Mouse (Mus musculus): ENCODE measurements around the gene Myl4. TPM values are rescaled to one million over a fixed set of nuclear protein-coding genes. Genes with fewer than 3 reads are reported as not detected.
"Not testable (repeated sequence)": the region's sequence is repeated elsewhere in the genome, so short reads cannot be mapped to it uniquely, and the experiment has no call there.

Myl4 gene
- polyA plus RNA-seq, 1 experiment from 2014 or later, result 6.2 TPM

DNA sequence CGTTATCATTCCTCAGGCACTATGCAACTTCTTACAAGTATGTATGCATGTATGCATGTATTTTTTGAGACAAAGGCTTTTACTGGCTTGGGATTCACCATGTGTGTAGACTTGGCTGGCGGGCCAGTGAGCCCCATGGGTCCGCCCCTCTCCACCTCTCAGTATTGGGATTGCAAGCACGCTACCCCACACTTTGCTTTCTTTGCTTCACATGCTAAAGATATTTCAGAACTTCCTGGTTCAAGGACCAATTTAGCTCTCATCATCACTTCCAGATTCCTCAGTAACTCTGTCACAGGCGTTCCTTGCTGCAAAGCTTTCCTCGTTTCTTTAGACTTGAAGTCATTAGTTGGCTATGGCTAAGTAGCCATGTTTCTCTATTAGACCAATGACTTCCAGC is 15.6 kb downstream of the Myl4 start:
- Histone ChIP-seq H3K27ac (ENCODE audit: low read depth) (no peak overlapping the region), H3K27me3 (replicated peaks; ENCODE audit: control insufficient read depth, insufficient read depth, low read length) (no peaks in the 10 kb centered on the region), H3K36me3 (ENCODE audit: control insufficient read depth, insufficient read depth, low read length) (no peaks in the 10 kb centered on the region), H3K4me2 (ENCODE audit: low read length) (no peak overlapping the region), H3K4me3 (ENCODE audit: low read depth, low read length) (no peak overlapping the region), H3K4me1 (replicated peaks; ENCODE audit: control insufficient read depth, insufficient read depth, low read length) (no peaks in the 10 kb centered on the region), H3K9ac (ENCODE audit: low read length) (no peak overlapping the region), H3K9me3 (ENCODE audit: control insufficient read depth, low read length) (no peaks in the 10 kb centered on the region)
- no peak for ATAC-seq (replicated peaks; ENCODE audit: low FRiP score, low TSS enrichment, low read depth)
- 87% methylated on average over 6 of the region's 6 CpGs for WGBS
- no peak for DNase-seq (ENCODE audit: low spot score)

DNA sequence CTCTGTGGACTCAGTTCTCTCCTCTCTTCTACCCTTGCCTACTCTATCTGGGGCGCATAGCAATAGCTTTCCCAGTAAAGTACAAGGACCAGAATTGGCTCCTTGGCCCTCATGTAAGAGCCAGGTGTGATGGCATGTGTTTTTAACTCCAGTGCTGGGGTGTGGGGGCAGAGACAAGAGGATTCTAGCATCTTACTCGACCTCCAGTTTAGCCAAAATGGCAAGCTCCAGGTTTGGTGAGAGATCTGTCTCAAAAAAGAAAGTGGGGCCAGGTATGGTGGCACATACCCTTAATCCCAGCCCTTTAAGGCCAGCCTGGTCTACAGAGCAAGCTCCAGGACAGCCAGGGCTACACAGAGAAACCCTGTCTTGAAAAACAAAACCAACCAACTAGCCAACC is 16.3 kb downstream of the Myl4 start:
- WGBS, result 86% methylated on average over 2 of the region's 2 CpGs
- H3K4me3 ChIP-seq (ENCODE audit: low read depth, low read length), result no peak overlapping the region
- no peak for DNase-seq (ENCODE audit: low spot score)
- H3K4me1 ChIP-seq (replicated peaks; ENCODE audit: control insufficient read depth, insufficient read depth, low read length), result no peaks in the 10 kb centered on the region
- no peak overlapping the region for H3K4me2 ChIP-seq (ENCODE audit: low read length)
- no peak overlapping the region for H3K9ac ChIP-seq (ENCODE audit: low read length)
- no peak overlapping the region for H3K27ac ChIP-seq (ENCODE audit: low read depth)
- no peak for ATAC-seq (replicated peaks; ENCODE audit: low FRiP score, low TSS enrichment, low read depth)
- H3K27me3 ChIP-seq (replicated peaks; ENCODE audit: control insufficient read depth, insufficient read depth, low read length), result no peaks in the 10 kb centered on the region
- H3K9me3 ChIP-seq (ENCODE audit: control insufficient read depth, low read length), result no peaks in the 10 kb centered on the region
- H3K36me3 ChIP-seq (ENCODE audit: control insufficient read depth, insufficient read depth, low read length), result no peaks in the 10 kb centered on the region

DNA sequence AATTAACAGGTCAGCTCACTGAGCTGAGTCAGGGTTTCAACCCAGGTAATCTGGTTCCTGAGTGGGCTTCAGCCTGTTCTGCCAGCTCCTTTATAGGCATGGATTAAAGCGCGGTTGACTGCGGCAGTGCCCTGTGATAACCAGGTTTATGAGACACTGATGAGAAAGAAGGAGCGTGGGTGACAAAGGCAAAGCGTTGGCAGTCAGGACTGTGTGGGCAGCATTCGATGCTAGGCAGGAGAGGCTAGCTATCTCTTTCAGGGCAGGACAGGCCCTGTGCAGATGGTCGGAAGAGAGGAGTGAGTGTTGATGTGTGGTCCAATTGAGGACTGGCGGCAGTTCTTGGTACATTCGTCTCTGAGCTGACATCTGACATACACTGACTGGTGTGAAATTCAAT is 17.3 kb downstream of the Myl4 start:
- no peak overlapping the region for H3K4me2 ChIP-seq (ENCODE audit: low read length)
- no peaks in the 10 kb centered on the region for H3K9me3 ChIP-seq (ENCODE audit: control insufficient read depth, low read length)
- H3K36me3 ChIP-seq (ENCODE audit: control insufficient read depth, insufficient read depth, low read length), result no peaks in the 10 kb centered on the region
- no peaks in the 10 kb centered on the region for H3K27me3 ChIP-seq (replicated peaks; ENCODE audit: control insufficient read depth, insufficient read depth, low read length)
- H3K9ac ChIP-seq (ENCODE audit: low read length), result no peak overlapping the region
- 82% methylated on average over 9 of the region's 9 CpGs for WGBS
- no peaks in the 10 kb centered on the region for H3K4me1 ChIP-seq (replicated peaks; ENCODE audit: control insufficient read depth, insufficient read depth, low read length)
- no peak for ATAC-seq (replicated peaks; ENCODE audit: low FRiP score, low TSS enrichment, low read depth)
- H3K4me3 ChIP-seq (ENCODE audit: low read depth, low read length), result no peak overlapping the region
- no peak overlapping the region for H3K27ac ChIP-seq (ENCODE audit: low read depth)
- DNase-seq (ENCODE audit: low spot score), result no peak

DNA sequence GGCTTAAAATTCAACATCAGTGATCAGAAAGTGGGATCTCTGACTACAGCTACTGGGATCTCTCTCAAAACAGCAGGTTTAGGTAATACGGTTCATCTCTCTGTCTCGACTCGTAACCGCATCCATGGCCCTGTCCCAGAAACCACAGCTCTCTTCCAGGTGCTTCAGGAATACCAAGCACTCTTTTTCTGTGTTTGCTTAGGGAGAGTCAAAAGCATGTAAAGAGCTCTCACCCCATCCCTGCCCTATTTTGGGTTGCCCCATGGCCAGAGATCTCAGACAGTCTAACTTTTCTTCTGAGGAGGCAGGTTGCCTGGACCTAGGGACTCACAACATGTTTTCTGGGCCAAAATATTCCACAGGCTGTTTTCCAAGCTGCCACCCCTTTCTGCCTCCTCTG is 17.9 kb downstream of the Myl4 start:
- no peaks in the 10 kb centered on the region for H3K9me3 ChIP-seq (ENCODE audit: control insufficient read depth, low read length)
- H3K27me3 ChIP-seq (replicated peaks; ENCODE audit: control insufficient read depth, insufficient read depth, low read length), result no peaks in the 10 kb centered on the region
- no peaks in the 10 kb centered on the region for H3K36me3 ChIP-seq (ENCODE audit: control insufficient read depth, insufficient read depth, low read length)
- no peak overlapping the region for H3K4me3 ChIP-seq (ENCODE audit: low read depth, low read length)
- WGBS, result 97% methylated on average over 4 of the region's 4 CpGs
- DNase-seq (ENCODE audit: low spot score), result no peak
- no peaks in the 10 kb centered on the region for H3K4me1 ChIP-seq (replicated peaks; ENCODE audit: control insufficient read depth, insufficient read depth, low read length)
- no peak overlapping the region for H3K9ac ChIP-seq (ENCODE audit: low read length)
- H3K27ac ChIP-seq (ENCODE audit: low read depth), result no peak overlapping the region
- no peak for ATAC-seq (replicated peaks; ENCODE audit: low FRiP score, low TSS enrichment, low read depth)
- no peak overlapping the region for H3K4me2 ChIP-seq (ENCODE audit: low read length)

DNA sequence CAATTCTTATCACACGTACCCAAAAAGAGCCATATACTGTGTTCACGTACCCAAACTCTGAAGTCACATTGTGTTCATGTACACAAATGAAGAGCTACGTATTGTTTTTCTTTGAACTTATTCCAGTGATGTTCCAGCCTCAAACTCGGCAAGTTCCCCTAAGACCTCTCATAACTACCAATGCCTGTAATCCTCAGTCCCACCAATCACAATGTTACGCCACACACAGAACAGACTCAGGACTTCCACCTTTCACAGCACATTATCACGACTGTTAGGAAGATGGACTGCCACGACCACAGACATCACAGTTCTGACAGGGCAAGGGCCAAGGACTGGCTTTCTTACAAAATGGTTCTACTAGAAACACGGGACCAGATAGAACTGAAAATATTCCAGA is 20.1 kb downstream of the Myl4 start:
- not testable (repeated sequence) for H3K9me3 ChIP-seq (ENCODE audit: control insufficient read depth, low read length); H3K4me2 ChIP-seq (ENCODE audit: low read length); H3K4me3 ChIP-seq (ENCODE audit: low read depth, low read length); H3K36me3 ChIP-seq (ENCODE audit: control insufficient read depth, insufficient read depth, low read length); H3K27ac ChIP-seq (ENCODE audit: low read depth); DNase-seq (ENCODE audit: low spot score); H3K4me1 ChIP-seq (replicated peaks; ENCODE audit: control insufficient read depth, insufficient read depth, low read length); H3K9ac ChIP-seq (ENCODE audit: low read length); ATAC-seq (replicated peaks; ENCODE audit: low FRiP score, low TSS enrichment, low read depth); H3K27me3 ChIP-seq (replicated peaks; ENCODE audit: control insufficient read depth, insufficient read depth, low read length)
- 77% methylated on average over 8 of the region's 8 CpGs for WGBS

DNA sequence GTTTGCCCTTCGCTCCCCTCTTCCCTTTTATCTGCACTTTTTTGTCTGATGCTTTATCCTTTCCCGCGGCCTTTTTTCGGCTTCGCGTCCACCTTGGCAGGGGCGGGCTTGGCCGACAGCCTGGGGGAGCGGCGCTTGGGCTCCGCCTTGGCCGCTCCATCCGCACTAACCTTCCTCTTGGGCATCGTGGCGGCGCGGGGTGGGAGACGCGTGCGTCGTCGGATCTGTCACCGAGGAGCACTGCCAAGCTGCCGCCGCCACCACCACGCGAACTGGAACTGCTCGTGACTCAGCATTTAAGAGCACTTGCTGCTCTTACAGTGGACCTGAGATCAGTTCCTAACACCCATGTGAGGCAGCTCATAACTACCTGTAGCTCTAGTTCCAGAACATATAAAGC is 20.9 kb downstream of the Myl4 start:
- Histone ChIP-seq H3K4me2 (ENCODE audit: low read length) (peak overlapping the region; percentile 65), H3K9ac (ENCODE audit: low read length) (0 out of 2 replicates have a peak overlapping the region, but pooled peaks have one; percentile 13), H3K4me3 (ENCODE audit: low read depth, low read length) (peak overlapping the region; percentile 33)
- WGBS, result 4% methylated on average over 28 of the region's 28 CpGs
- H3K27me3 ChIP-seq (replicated peaks; ENCODE audit: control insufficient read depth, insufficient read depth, low read length); H3K36me3 ChIP-seq (ENCODE audit: control insufficient read depth, insufficient read depth, low read length); H3K9me3 ChIP-seq (ENCODE audit: control insufficient read depth, low read length); H3K4me1 ChIP-seq (replicated peaks; ENCODE audit: control insufficient read depth, insufficient read depth, low read length); H3K27ac ChIP-seq (ENCODE audit: low read depth); ATAC-seq (replicated peaks; ENCODE audit: low FRiP score, low TSS enrichment, low read depth): not testable (repeated sequence)
- peak; percentile 64 for DNase-seq (ENCODE audit: low spot score)

DNA sequence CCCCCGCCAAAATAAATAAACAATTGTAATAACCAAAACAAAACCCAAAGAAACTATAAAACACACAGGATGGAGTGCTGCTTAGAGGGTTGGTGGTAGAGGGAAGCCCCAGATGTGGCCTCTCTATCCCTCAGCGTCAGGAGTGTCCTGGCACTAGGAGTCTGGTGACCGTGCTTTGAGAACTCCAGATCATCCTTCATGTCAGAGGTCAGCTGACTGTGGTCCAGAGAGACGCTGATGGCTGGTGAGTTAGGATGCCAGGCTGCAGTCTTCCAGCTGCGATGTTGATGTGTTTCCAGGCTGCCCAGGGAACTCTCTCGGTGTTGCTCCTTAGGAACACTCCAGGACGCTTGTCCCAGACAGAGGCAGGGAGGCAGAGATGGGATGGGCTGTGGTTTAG is 21.6 kb downstream of the Myl4 start:
- Histone ChIP-seq H3K9ac (ENCODE audit: low read length) (no peak overlapping the region), H3K9me3 (ENCODE audit: control insufficient read depth, low read length) (no peaks in the 10 kb centered on the region), H3K27me3 (replicated peaks; ENCODE audit: control insufficient read depth, insufficient read depth, low read length) (no peaks in the 10 kb centered on the region), H3K4me1 (replicated peaks; ENCODE audit: control insufficient read depth, insufficient read depth, low read length) (no peaks in the 10 kb centered on the region), H3K4me2 (ENCODE audit: low read length) (no peak overlapping the region), H3K27ac (ENCODE audit: low read depth) (no peak overlapping the region), H3K4me3 (ENCODE audit: low read depth, low read length) (no peak overlapping the region), H3K36me3 (ENCODE audit: control insufficient read depth, insufficient read depth, low read length) (no peaks in the 10 kb centered on the region)
- DNase-seq (ENCODE audit: low spot score) (no peak), ATAC-seq (replicated peaks; ENCODE audit: low FRiP score, low TSS enrichment, low read depth) (no peak)
- 40% methylated on average over 7 of the region's 7 CpGs for WGBS

DNA sequence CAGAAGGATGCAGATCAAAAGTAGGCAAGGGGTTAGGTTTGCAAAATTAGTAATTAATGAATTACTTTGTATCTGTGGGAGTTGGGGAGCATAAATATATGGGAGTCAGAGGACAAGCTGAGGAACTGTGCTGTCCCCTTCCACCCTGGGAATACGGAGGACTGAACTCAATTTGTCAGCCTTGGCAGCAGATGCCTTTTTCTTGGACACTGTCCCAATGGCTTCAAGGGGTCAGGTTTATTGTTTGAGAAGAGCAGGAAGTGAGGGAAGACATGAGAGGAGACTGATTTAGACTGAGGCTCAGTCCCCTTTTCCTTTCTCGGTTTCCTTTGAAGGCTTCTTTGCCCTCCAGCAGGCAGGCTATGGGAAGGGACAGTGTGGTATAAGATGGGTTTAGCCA is 22.1 kb downstream of the Myl4 start:
- Histone ChIP-seq H3K4me3 (ENCODE audit: low read depth, low read length) (no peak overlapping the region), H3K4me2 (ENCODE audit: low read length) (no peak overlapping the region), H3K4me1 (replicated peaks; ENCODE audit: control insufficient read depth, insufficient read depth, low read length) (no peaks in the 10 kb centered on the region), H3K9ac (ENCODE audit: low read length) (no peak overlapping the region), H3K36me3 (ENCODE audit: control insufficient read depth, insufficient read depth, low read length) (no peaks in the 10 kb centered on the region), H3K9me3 (ENCODE audit: control insufficient read depth, low read length) (no peaks in the 10 kb centered on the region), H3K27ac (ENCODE audit: low read depth) (no peak overlapping the region), H3K27me3 (replicated peaks; ENCODE audit: control insufficient read depth, insufficient read depth, low read length) (no peaks in the 10 kb centered on the region)
- DNase-seq (ENCODE audit: low spot score) (no peak), ATAC-seq (replicated peaks; ENCODE audit: low FRiP score, low TSS enrichment, low read depth) (no peak)
- 38% methylated on average over 2 of the region's 2 CpGs for WGBS

DNA sequence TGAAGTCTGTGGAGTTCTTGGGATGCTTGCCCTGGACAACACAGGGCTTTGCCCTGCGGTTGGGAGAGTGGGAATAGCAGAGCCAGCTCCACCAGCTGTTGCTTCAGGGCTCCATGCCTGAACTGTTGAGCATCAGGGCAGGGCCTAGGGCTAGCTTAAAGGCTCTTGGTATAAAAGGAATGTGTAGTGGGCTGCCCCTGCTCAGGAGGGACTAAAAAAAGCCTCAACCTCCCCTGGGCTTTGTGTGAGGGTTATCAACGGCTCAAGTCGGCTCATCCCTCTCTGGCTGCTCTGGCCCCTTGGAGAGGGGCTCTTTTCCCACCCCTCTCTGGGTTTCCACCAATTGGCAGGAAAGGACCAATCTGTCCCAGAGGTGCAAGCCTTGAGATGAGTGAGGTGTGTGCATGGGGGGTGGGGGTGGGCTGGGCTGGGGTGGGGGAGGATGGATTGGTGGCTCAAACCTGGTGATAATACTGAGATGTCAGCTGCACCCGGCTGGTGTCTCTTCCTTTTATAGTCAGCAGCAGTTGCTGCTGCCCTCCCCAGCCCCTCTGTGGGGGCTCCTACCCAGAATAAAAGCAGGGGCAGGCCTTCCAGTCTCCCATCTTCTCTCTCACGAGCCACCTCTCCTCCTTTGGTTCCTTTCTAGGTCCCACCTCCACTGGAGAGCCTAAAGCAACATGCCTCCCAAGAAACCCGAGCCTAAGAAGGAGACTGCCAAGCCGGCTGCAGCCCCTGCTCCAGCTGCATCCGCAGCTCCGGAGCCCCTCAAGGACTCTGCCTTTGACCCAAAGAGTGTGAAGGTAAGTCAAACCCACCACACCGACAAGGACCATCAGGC is 26.5 kb downstream of the Myl4 start:
- 49% methylated on average over 10 of the region's 10 CpGs for WGBS
- Histone ChIP-seq H3K4me1 (replicated peaks; ENCODE audit: control insufficient read depth, insufficient read depth, low read length) (peaks cover 4% of the 10 kb centered on the region; the same call in 1 of the 2 replicates), H3K9me3 (ENCODE audit: control insufficient read depth, low read length) (no peaks in the 10 kb centered on the region), H3K27ac (ENCODE audit: low read depth) (no peak overlapping the region), H3K4me3 (ENCODE audit: low read depth, low read length) (no peak overlapping the region), H3K36me3 (ENCODE audit: control insufficient read depth, insufficient read depth, low read length) (no peaks in the 10 kb centered on the region), H3K27me3 (replicated peaks; ENCODE audit: control insufficient read depth, insufficient read depth, low read length) (no peaks in the 10 kb centered on the region), H3K9ac (ENCODE audit: low read length) (no peak overlapping the region), H3K4me2 (ENCODE audit: low read length) (no peak overlapping the region)
- ATAC-seq (replicated peaks; ENCODE audit: low FRiP score, low TSS enrichment, low read depth), result no peak
- DNase-seq (ENCODE audit: low spot score), result no peak

Data from intestine, embryonic 14.5 days (tissue).